Mouse (Mus musculus): ENCODE measurements around the gene Ttc34. TPM values are rescaled to one million over a fixed set of nuclear protein-coding genes. Genes with fewer than 3 reads are reported as not detected.
A peak's percentile ranks its signal among the peaks of the same experiment; 100 is the strongest.

The Ttc34 gene
- total RNA-seq, 2 experiments from 2014 or later: 0.14 TPM; not detected in 1

DNA sequence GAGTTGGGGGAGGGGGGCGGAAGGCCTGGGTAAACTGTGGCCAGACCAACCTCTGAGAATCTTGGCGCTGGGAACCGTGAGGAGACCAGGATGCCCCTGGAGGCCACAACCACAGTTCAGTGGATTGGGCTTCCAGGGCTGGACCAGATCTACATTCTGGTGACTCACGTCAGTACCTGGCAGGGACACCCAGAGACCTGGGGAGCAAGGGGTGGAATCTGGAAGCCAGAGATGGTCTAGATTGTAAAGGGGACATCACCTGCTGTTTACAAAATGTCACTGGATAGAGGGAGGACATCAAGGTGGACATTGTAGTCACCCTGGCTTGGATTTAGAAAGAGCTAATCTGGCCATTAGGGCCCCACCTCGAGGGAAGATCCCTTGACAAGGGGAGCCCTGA is 58.3 kb downstream of the Ttc34 start:
- no peak for DNase-seq (ENCODE audit: low spot score)

DNA sequence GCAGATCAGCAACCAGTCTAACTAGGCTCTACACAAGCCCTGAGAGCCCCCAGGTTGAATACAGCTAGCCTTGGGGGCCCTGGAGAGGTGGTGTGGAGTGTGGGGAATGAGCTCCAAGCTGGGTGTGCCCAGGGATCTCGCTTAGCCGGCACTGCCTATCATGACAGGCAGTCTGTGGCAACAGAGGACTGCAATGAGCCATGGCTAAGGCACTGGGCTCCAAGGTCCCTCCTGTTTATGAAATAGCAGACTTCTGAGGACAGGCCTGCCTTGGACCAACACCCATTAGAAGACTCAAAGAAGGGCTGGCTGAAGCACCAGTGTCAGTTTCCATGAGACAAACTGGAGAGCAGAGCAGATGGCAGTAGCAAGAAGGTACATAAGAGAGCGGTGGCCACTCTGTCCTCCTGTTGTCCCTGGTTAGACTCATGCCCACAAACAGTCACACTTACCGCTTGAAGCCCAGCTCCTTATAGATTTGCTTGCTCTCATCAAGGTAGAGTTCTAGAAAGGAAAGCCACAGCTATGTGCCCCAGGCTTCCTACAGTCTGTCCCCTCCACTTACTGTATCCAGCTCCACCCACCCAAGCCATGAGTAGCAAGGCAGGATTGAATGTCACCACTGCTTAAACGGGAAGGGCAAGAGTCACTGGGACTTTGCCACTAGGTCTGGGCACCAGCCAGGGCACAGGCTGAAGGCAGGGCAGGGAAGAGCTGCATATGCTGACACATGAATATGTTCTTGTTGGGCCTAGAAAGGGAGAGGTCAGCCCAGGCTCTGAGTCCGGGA is 60.6 kb downstream of the Ttc34 start:
- DNase-seq (ENCODE audit: low spot score): peak; percentile 79

DNA sequence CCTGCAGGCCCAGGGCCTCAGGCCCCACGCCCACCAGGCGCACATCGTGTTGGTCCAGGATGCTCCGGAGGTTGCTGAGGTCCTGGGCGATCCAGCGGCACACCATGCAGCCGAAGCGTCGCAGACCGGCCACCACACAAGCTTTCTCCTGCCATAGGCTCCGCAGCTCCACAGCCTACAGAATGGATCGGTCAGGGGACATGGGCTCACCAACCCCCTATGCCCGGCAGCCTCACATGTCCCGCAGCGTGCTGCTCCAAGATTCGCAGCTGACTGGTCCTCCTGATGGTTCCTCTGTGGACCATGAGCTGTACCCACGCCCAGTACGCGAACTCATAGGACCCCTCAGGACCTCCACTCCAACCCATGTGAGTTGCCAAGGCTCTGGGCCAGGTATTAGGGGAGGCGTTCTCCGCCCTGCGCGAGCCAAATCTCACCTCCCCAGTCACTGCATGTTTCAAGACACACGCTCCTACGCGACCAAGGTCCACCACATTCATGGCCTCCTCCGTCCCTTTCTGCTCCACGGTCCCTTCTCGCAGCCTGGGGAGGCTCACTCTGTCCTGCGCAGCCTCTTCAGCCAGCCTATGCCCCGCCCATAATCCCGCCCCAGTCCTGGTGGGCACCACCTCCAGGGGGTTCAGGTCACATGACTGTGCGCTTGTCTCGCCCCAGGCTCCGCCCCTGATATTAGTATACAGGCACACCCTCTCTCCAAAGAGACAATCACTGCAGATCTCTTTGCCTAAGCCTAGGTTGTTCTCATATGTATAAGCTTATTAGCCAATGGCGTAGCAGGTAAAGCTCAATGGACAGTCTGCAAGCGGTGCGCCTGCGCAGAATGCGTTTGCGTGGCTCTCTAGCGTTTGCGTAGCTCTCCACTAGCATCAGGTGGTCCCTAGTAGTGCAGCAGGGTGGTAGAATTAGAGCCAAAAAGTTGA is 61.5 kb downstream of the Ttc34 start, which contains the start of gene Fam213b:
TSS of gene Fam213b (minus strand) at position 630 of the 941 bp plus-strand sequence.
- DNase-seq (ENCODE audit: low spot score): peak; percentile 77

DNA sequence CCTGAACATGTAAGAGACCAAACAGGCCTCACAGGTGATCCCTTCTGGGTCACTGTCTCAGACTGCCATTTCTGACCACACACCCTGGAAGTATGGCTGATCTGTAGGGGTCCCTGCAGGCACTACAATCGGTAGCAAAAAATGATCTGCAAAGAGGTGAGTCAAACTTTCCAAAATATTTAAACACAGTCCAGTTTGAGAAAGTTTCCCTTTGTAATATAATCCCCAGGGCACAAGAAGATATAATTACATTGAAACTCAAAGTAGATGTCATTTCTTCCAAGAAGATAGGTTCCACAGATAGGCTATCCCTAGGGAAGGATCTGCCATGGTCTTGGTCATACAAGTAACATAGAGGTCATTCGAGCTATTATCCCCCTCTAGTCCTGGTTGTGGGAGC is 65.1 kb downstream of the Ttc34 start:
- no peak for DNase-seq (ENCODE audit: low spot score)

DNA sequence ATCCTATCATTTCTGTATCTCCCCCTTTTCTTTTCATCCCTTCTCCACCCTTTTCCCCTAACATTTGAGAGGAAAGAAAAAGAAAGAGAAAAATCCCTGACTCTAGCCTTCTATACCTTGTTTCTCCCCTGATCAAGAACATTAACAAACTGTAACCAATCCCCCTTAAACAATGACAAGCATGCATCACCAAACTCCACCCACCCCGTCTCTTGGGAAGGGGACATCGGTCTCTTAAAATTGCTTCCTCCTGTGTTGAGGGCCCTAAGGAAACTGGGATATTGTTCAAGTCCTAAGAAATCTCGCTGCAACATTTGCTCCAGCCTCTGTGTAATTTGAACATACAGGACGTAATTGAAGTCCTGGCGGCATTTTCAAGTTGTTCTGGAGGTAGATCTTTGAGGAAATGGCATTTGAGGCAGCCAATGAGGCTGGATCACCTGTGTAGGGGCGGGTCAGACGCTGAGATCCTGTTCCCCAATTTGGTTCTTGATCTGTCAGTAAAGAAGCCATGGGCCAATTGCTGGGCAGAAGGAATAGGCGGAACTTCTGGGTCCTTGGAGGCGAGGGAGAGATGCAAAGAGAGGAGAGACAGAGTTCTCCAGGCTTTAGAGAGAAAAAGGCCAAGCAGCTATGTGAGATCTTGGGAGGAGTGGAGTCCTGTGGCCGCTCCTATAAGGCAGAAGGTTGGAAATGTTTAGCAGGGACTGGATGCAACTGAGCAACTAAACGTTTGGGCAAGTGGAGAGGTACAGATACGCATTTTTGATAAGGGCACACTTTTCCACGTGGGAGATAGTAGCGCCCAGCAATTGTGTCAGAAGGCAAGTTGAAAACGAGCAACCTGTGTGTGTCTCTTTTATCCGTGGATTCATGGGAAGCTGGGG is 67.2 kb downstream of the Ttc34 start:
- peak; percentile 69 for DNase-seq (ENCODE audit: low spot score)

DNA sequence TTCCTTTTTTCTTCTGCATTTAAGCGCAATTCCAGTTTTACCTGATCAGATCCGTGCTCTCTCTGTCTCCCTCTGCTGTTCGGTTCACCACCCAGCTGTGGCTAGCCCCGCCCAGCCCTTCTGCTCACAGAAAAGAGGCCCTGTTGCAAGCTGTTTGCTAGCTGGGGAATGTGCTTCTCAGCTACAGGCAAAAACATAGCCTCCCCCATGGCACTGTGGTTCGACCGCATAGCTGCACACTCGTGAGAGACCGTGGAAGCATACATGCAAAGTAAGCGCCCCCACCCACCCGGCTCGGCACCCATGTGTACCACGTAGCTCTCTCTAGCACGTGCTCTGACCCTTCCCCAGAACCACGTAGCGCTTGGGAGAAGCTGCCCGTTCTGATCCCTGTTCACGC is 70.6 kb downstream of the Ttc34 start:
- DNase-seq (ENCODE audit: low spot score): peak; percentile 69

DNA sequence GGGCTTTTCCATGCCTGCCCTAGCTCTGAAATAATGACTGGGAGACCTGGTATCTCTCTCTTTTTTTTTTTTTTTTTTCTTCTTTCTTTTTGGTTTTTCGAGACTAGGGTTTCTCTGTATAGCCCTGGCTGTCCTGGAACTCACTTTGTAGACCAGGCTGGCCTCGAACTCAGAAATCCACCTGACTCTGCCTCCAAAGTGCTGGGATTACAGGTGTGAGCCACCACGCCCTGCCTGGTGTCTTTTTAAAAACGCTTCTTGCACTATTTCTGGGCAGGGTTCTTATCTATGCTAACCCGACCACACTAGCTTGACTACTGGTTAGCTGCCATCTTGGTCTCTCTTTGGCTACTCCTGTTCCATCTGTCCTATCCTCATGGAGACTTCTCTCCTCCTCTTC is 71.2 kb downstream of the Ttc34 start:
- DNase-seq (ENCODE audit: low spot score): no peak

DNA sequence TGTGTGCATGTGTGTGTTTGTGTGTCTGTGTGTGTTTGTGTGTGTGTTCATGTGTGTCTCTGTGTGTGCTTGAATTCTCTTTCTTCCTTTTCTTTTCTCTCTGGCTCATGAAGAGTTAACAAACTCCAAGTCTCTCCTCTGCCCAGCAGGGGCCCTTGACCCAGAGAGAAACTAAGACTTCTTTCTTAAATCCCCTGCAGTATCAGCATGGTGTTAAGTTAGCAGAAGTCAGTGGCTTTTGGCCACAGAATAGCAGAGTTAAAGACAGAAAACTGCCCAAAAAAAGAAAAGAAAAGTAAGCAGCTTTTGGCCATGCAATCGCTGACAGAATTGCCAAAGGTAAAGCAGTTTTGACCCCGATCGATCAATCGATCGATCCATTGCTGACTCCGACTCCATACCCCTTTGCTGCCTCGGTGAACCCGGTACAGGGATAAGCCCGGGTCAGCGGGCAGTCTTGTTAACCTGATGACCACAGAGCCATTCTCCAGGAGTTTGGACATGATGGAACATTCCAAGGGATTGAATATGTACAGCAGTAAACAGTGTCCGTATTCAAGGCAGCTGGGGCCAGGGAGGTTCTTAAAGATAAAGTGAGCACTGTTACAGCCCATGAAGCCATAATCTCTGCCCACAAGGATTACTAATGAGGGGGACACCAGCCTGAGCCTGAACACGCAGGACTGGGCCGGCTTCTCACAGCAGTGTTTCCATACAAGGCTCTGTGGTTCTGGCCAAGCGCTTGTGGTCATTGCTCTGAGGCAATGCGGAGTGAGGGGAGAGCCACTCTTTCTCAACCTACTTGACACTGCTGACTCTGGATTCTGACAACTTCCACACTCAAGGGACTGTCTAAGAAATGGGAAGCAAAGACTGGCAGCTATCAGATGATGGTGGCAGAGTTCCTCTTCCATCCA is 73.6 kb downstream of the Ttc34 start:
- DNase-seq (ENCODE audit: low spot score): no peak

DNA sequence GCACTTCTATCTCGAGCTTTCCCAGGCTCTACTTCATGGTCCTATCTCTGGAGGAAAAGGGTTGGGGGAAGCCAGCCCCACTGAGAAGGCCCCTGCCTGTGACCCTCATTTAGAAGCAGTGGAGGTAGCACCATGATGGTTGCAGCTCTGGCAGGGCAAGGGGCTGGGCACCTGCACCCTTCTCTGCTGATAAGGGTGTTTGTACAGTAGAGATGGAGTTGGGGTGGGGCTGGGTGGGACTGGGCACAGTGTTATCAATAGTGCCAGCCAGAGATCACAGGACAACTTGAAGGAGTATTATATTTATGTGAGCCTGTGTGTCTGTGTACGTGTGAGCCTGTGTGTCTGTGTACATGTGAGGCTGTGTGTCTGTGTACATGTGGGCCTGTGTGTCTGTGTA is 74.4 kb downstream of the Ttc34 start:
- DNase-seq (ENCODE audit: low spot score): no peak

DNA sequence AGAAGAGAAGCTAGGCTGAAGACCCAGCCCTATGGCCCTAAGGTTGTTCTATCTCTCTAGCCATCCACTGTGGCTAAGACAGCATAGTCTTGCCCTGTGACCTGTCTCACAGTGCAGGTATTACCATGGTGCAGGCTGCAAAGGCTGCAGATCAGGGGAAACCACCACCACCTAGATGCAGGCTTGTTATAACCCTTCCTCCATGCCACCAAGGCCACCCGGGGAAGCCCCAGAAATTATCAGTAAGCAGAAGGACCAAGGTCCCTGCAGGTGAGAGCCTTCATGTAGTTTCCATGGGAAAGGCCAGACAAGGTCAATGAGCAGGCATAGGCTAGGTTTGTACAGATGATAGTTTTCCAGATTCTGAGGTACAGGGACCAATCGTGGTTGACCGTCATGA is 76.6 kb downstream of the Ttc34 start:
- DNase-seq (ENCODE audit: low spot score): no peak

DNA sequence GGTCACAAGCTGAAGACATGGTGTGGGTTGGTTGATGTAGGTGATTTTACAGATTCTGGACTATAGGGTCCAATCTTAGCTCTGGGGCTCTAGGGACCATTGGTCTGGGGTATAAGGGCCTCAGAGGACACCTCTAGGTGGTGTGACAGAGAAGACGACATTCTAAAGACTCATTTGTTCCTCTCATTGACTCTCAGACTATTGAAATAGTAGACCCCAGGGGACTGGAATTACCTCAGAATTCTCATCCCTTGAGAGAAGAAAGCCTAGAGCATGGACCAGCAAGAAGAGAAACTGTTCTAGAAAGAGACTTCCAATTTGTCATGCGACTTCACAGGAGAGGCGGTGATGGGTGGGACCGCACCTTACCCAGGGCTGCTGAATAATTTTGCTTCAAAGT is 77.0 kb downstream of the Ttc34 start:
- DNase-seq (ENCODE audit: low spot score): no peak

DNA sequence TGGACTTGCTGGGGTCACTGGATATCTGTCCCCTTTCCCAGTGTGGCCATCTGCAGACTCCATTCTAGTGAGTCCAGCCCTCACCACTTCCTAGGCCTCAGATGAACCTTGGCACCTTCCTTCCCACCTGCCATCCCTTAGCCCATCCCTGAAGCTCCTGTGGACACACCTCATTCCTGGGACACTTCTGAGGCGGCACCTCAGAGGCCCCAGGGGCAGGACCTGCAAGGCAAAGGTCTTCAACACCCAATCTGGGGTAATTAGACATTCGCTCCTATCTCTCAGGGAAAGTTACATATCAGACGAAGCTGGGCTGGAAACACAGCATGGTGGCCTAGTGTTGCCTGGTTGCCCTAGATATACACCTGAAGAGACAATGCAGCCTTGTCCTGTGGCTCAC is 77.4 kb downstream of the Ttc34 start:
- no peak for DNase-seq (ENCODE audit: low spot score)

DNA sequence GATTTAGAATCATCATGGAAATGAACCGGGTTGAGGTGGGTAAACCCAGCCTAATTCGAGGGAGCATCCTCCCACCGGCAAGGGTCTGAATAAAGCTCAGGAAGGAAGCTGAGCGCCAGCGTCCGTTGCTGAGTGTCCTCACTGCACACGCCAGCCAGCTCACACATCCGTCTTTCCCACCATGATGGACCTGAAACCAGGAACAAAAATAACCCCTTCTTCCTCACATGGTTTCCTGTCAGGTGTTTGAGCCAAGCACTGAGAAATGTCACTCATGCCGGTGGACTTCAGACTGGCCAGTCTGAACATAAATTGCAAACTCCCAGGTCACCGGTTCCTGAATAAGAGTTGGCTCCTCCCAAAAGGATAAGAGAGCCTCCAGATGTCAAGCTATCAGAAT is 78.0 kb downstream of the Ttc34 start:
- DNase-seq (ENCODE audit: low spot score): no peak

DNA sequence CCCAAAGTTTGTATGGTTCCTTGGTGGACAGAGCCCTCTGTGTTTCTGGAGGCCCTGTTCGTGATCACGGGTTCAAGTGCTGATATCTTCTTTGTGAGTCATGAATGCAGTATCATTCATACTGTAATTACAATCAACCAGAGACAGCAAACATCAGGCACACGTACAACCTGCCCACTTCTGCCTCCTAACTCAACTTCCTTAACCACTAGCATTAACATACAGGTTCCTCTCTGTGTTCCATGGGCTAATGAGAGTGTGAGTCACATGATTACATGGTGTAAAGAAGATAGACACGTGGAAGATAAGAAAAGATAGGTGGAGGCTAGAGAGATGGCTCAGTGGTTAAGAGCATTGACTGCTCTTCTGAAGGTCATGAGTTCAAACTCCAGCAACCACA is 79.4 kb downstream of the Ttc34 start:
- DNase-seq (ENCODE audit: low spot score): no peak

Other genes starting within 250 kb of the Ttc34 start
- 1 to 10 TPM; 1.4 to 2.0 TPM for gene Prdm16, start 200.6 kb upstream of the Ttc34 start, total RNA-seq (2021)
- not detected for gene Actrt2, start 169.6 kb upstream of the Ttc34 start, total RNA-seq (2021)
- gene Mmel1, start 32.1 kb downstream of the Ttc34 start, total RNA-seq (2021): not detected
- gene Fam213b, start 61.7 kb downstream of the Ttc34 start, total RNA-seq (2021): 10 to 100 TPM; 69.5 to 73.0 TPM
- gene Tnfrsf14, start 91.1 kb downstream of the Ttc34 start, total RNA-seq (2021): 1 to 10 TPM; 1.3 to 1.9 TPM
- gene Hes5, start 123.5 kb downstream of the Ttc34 start, total RNA-seq (2021): not detected
- 10 to 100 TPM; 31.9 to 35.6 TPM for gene Pank4, start 126.7 kb downstream of the Ttc34 start, total RNA-seq (2021)
- gene Plch2, start 219.3 kb downstream of the Ttc34 start, total RNA-seq (2021): under 1 TPM; 0.09 TPM
- 10 to 100 TPM; 11.2 to 12.6 TPM for gene Pex10, start 229.6 kb downstream of the Ttc34 start, total RNA-seq (2021)
- 10 to 100 TPM; 53.0 to 58.0 TPM for gene Rer1, start 248.9 kb downstream of the Ttc34 start, total RNA-seq (2021)
- gene Morn1, start 249.1 kb downstream of the Ttc34 start, total RNA-seq (2021): 1 to 10 TPM in 1 of 2 experiments, under 1 TPM in 1; 1.00 to 1.9 TPM